Mouse (Mus musculus): ENCODE results near the gene Tex10.
"Not testable (repeated sequence)": the region's sequence is repeated elsewhere in the genome, so short reads cannot be mapped to it uniquely, and the experiment has no call there.

The Tex10 gene

GRCm38 (mm10) chr4:48472792-48473650 is at the start of gene Tex10:
Gene Tex10 (minus strand): TSS chr4:48473459.
- peak; percentile 88 to 89 for DNase-seq

GRCm38 (mm10) chr4:48510861-48511260 is 37.6 kb upstream of the Tex10 start:
- no peak for DNase-seq

DNA sequence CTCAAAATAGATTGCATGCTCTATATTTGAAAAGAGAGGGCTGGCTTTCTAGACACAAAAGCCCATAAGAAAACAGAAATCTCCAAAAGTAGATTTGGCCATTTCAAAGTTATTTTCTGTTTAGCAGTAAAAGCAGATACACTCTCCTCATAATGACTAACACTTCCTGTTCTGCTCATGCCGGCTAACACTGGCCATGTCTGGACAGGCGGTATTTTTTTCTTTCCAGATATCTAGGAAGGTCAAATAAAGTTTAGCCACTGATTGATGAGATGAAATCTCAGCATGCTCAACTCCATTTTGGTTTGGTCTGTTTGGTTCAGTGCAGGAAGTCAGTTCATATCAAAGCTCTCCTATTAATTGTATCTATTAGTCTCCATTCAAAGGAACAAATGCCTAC is 19.3 kb upstream of the Tex10 start:
- no peak for DNase-seq

GRCm38 (mm10) chr4:48491290-48491743 is 18.1 kb upstream of the Tex10 start:
- no peak for DNase-seq

DNA sequence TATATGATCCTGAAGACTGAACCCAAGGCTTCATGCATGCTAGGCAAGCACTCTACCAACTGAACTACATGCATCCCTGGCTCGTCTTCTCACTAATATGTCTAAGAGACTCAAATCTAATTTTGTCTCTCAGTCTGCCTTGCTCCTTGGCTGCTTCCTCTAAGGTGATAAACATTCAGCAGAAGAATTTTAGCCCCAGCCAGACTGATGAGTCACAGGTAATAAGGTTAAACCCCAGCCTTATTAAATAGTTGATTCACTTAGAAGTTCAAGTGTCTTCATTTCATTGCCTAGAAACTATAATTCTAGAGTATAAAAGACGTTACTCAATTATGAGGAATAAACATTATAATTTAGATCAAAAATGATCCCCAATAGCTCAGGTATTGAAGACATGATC is 15.7 kb upstream of the Tex10 start:
- no peak for DNase-seq

DNA sequence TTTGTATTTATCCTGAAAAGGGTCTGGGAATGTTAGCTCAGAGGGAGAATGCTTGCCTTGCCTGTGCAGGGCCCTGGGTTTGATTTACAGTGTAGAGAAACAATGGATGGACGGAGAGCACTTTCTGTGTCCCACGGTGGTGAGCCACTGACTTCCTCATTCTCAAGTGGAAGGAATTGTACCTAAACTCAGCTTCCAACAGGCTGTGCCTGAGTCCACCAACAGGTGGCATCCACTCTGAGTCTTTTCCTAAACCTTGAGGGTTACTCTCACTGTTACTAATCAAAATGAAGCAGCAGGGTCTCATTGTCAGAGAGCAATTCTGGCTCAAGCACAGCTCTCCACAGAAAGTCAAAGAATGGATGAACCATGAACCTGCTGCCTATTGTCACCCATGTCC is 8.0 kb upstream of the Tex10 start:
- DNase-seq, result peak; percentile 3 to 5

DNA sequence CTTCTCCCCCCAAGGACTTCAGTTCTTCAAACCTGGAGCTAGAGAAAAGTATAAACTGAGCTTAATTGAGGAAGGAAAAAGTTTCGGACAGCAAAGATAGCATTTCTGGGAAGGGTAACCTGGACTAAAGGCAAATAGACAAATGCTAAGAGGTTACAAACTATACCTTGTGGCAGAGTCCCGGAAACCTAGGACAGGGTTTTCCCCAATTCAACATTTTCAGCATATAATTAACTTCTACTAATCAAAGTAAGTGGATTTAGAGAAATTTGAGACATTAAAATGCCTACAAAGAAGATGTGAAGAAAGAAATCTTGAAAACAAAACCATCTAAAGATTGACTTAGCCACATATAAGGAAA is 372 bp upstream of the Tex10 start:
- no peak for DNase-seq

- no peak for DNase-seq
Observed at GRCm38 (mm10) chr4:48472052-48472791, 1.0 kb downstream of the Tex10 start.

DNA sequence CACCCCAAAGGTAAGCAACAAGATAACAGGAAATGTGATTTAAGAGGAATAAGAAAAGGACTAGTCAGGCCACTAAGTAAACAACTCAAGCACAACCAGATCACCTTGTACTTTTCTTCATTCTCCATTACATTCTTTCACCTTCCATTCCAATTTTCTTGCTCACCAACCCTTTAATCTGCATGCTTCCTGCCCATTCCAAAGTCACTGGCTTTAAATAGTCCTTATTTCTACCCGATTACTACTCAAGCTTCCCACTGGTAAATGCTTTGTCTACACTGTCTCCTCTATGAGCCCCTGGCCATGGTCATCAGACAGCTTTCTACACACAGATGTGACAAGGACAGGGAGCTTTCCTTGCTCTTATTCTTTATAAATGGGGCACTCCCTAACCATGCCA is 2.3 kb downstream of the Tex10 start:
- DNase-seq, result no peak

GRCm38 (mm10) chr4:48461060-48461459 is 12.2 kb downstream of the Tex10 start:
- DNase-seq, result no peak

DNA sequence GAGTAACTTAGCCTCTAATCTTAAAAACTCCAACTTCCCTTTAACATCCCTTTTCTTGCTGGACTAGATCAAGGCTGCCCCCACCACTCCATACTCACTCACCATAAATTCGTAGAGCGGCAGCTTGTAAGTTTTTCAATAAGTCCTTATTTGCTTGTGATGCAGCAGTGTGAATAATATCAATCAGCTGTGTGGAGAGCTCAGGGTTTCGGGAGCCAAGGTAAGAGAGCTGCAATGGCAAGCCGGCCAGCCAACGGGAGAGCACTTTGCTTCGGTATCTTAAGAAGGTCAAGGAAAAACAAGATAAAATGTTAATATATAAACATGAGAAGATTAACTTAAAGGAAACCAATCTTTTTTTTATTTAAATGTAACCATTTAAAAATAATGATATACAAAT is 14.8 kb downstream of the Tex10 start:
- no peak for DNase-seq

DNA sequence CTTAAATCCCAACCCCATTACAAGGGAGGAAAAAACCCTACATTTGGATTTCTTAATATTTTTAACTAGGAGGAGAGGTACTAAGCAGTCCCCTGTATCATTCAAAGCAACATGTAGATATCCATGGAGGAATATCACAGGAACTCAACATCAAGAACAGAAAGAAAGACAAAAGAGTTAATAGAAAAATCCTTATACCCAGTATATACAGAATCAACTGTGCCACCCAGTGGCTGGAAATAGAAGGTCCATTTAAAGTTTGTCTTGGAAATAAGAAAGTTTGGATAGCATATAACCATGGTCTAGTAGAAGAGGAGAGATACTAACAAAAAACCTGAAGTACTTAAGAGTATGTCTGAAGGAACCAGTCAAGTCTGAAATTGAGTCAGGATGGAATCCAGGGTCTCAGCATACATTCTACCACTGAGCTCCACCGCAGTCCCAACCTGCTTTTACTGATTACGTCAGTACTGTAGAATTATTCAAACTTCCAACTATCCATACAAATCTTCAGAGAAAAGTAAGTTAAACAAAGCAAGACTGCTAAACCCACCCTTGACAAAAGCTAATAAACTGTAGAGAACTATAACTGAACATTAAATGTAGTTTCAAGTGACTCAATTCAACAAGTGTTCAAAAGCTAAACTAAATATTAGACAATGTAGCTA is 19.0 kb downstream of the Tex10 start:
- no peak for DNase-seq

- DNase-seq, result no peak
Observed at GRCm38 (mm10) chr4:48428054-48428453, 45.2 kb downstream of the Tex10 start.

GRCm38 (mm10) chr4:48427413-48427812 is 45.8 kb downstream of the Tex10 start:
- no peak for DNase-seq

GRCm38 (mm10) chr4:48423738-48424137 is 49.5 kb downstream of the Tex10 start:
- DNase-seq, result no peak

GRCm38 (mm10) chr4:48422633-48423032 is 50.6 kb downstream of the Tex10 start:
- no peak for DNase-seq

DNA sequence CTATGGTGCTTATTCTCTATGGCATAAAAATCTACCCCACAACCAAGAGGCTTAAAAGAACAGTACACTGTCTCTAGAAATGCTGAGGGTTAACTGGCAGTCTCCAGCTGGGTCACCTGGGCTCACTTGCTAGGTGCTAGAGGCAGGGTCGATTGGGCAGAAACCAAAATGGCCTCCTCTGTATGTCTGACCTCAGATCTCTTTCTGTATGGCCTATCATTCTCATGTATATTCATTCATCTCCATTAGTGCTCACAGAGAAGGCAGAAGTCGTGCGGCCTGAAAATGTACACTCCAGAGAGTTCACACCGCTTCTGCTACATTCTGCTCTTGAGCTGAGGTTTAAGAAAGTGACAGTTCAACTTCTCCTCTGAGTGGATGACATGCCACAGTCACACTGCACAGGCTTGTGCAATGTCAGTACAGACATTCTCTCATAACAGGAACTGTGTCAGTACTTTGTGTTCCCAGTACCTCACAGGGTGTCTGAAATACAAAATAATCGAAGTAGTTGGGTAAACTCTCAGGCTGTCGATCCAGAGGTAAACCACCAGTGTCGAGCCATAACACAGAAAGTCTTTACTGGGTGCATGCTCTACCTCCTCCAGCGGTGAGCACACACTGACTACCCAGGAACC is 54.3 kb downstream of the Tex10 start:
- no peak for DNase-seq

GRCm38 (mm10) chr4:48415838-48416335 is 57.4 kb downstream of the Tex10 start:
- DNase-seq, result no peak

GRCm38 (mm10) chr4:48413473-48413872 is 59.8 kb downstream of the Tex10 start:
- DNase-seq, result no peak

DNA sequence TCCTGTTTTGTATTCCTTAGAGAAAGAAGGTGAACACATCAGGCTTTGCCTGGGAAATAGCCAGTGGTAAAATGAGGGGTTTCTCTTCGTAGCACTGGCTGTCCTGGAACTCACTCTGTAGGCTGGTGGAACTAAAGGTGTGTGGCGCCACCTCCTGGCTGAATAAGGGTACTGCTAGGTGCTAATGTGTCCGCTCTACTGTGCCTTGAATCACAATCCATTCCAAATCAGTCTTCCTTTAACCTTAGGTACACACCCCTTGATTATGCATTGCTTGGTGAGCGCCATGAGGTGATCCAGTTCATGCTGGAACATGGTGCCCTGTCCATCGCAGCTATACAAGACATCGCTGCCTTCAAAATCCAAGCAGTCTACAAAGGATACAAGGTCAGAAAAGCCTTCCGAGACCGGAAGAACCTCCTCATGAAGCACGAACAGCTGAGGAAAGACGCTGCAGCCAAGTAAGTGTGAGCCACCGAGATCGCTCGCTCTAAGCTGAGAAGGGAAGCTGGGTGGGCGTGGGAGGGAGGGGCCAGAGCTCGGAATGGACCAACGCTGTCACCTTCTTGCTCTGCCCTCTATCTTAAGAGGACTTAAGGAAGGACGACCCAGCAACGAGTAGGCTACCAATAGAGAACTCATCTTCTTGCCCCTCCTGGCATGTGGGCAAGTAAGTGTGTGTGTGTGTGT is 65.8 kb downstream of the Tex10 start:
- peak in 1 of 2 experiments; percentile 9 for DNase-seq

GRCm38 (mm10) chr4:48405724-48406491 is 67.4 kb downstream of the Tex10 start:
- DNase-seq, result not testable (repeated sequence)
